Mouse (Mus musculus) kidney, adult 2 months (tissue): Measurements from ENCODE around the gene Dscam.

Experiments
- CTCF ChIP-seq: fragments of 200-500 bp; conservative IDR thresholded peaks from 2 replicates; pipeline ENCODE4 v1.5.1; 2011; ENCODE audit warnings: low read depth, mild to moderate bottlenecking, control low read depth, low read length, moderate library complexity, mixed read lengths; ENCODE audit not compliant: insufficient read depth, insufficient read length
- POLR2A ChIP-seq: fragments of 200-500 bp; IDR thresholded peaks from one replicate; pipeline ENCODE4 v1.6.1; 2011; ENCODE audit warnings: low read depth, low read length, control low read depth

DNA sequence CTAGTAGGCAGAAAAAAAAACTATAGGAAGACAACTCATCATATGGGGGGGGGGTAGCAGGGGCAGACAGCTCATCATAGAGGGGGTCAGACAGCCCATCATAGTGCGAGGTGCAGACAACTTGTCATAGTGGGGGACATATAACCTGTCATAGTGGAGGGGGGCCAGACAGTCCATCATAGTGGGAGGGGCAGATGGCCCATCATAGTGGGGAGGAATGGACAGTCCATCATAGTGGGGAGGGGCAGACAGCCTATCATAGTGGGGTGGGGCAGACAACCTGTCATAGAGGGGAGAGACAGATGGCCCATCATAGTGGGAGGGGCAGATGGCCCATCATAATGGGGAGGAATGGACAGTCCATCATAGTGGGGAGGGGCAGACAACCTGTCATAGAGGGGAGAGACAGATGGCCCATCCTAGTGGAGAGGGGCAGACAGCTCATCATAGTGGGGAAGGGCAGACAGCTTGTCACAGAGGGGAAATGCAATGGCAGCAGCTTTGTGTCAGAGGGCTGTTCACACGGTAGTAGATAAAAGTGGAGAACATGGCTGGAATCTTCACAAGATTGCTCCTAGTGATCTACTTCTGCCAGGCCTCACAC, 447.4 kb downstream of the Dscam start:
- TF ChIP-seq CTCF, result no peak
- no peak for TF ChIP-seq POLR2A
